Mouse (Mus musculus): ENCODE data around the gene Ckmt1. TPM values are rescaled to one million over a fixed set of nuclear protein-coding genes. Genes with fewer than 3 reads are reported as not detected.
A peak's percentile ranks its signal among the peaks of the same experiment; 100 is the strongest.

Gene Ckmt1
- polyA plus RNA-seq, 1 experiment: 124 TPM

GRCm38 (mm10) chr2:121408160-121408559 is 50.6 kb downstream of the Ckmt1 start:
- 39% methylated on average over 4 of the region's 4 CpGs for WGBS
- H3K36me3 ChIP-seq (ENCODE audit: control insufficient read depth, insufficient read depth, low read length): no peaks in the 10 kb centered on the region
- no peak overlapping the region for H3K27ac ChIP-seq (ENCODE audit: insufficient read depth, low read depth, low read length)
- no peak for TF ChIP-seq POLR2A (IDR thresholded peaks at IDR 0.05; ENCODE audit: low read depth, low read length)
- peak; percentile 42; the same call in 1 of the 2 replicates for TF ChIP-seq CTCF (conservative IDR thresholded peaks at IDR 0.05; ENCODE audit: insufficient read depth, insufficient read length, low read depth, low read length)
- peaks cover 6% of the 10 kb centered on the region; the same call in 1 of the 2 replicates for H3K4me1 ChIP-seq (ENCODE audit: control insufficient read depth, insufficient read depth, low read length)
- DNase-seq: peak; percentile 67
- H3K27me3 ChIP-seq (replicated peaks; ENCODE audit: control insufficient read depth, insufficient read depth, low read length): no peaks in the 10 kb centered on the region
- no peak overlapping the region for H3K4me3 ChIP-seq (ENCODE audit: insufficient read depth, low read depth, low read length)

- WGBS: 4% methylated on average over 4 of the region's 4 CpGs
- H3K4me3 ChIP-seq (ENCODE audit: insufficient read depth, low read depth, low read length): peak overlapping the region; percentile 79
- TF ChIP-seq POLR2A (IDR thresholded peaks at IDR 0.05; ENCODE audit: low read depth, low read length) (no peak), CTCF (conservative IDR thresholded peaks at IDR 0.05; ENCODE audit: insufficient read depth, insufficient read length, low read depth, low read length) (no peak)
- H3K27ac ChIP-seq (ENCODE audit: insufficient read depth, low read depth, low read length): peak overlapping the region; percentile 91
- H3K36me3 ChIP-seq (ENCODE audit: control insufficient read depth, insufficient read depth, low read length): no peaks in the 10 kb centered on the region; the same call in 1 of the 2 replicates
- no peaks in the 10 kb centered on the region for H3K27me3 ChIP-seq (replicated peaks; ENCODE audit: control insufficient read depth, insufficient read depth, low read length)
- DNase-seq: no peak
- peaks cover 16% of the 10 kb centered on the region for H3K4me1 ChIP-seq (ENCODE audit: control insufficient read depth, insufficient read depth, low read length)
Observed at GRCm38 (mm10) chr2:121412843-121413386, 55.4 kb downstream of the Ckmt1 start.

Other genes starting within 250 kb of the Ckmt1 start
- gene Tgm7, start 247.9 kb upstream of the Ckmt1 start, polyA plus RNA-seq (2012; rRNA removed): 0.08 and 0.15 TPM in 2 replicates
- 5.6 and 8.0 TPM in 2 replicates for gene Adal, start 217.3 kb upstream of the Ckmt1 start, polyA plus RNA-seq (2012; rRNA removed)
- 9.8 and 11.6 TPM in 2 replicates for gene Lcmt2, start 217.1 kb upstream of the Ckmt1 start, polyA plus RNA-seq (2012; rRNA removed)
- 25.8 and 29.7 TPM in 2 replicates for gene Tubgcp4, start 187.1 kb upstream of the Ckmt1 start, polyA plus RNA-seq (2012; rRNA removed)
- gene Zscan29, start 186.6 kb upstream of the Ckmt1 start, polyA plus RNA-seq (2012; rRNA removed): 4.8 and 5.8 TPM in 2 replicates
- gene Trp53bp1, start 86.3 kb upstream of the Ckmt1 start, polyA plus RNA-seq (2012; rRNA removed): 16.3 and 18.5 TPM in 2 replicates
- gene Map1a, start 68.1 kb upstream of the Ckmt1 start, polyA plus RNA-seq (2012; rRNA removed): 1.1 and 1.3 TPM in 2 replicates
- 41.5 and 56.7 TPM in 2 replicates for gene Ppip5k1, start 2.3 kb upstream of the Ckmt1 start, polyA plus RNA-seq (2012; rRNA removed)
- gene Strc, start 29.5 kb downstream of the Ckmt1 start, polyA plus RNA-seq (2012; rRNA removed): not detected in 2 replicates
- 239 and 531 TPM in 2 replicates for gene Pdia3, start 56.1 kb downstream of the Ckmt1 start, polyA plus RNA-seq (2012; rRNA removed)
- gene Catsper2, start 56.1 kb downstream of the Ckmt1 start, polyA plus RNA-seq (2012; rRNA removed): 1.0 and 1.7 TPM in 2 replicates
- 17.2 and 17.8 TPM in 2 replicates for gene Ell3, start 86.6 kb downstream of the Ckmt1 start, polyA plus RNA-seq (2012; rRNA removed)
- 392 and 400 TPM in 2 replicates for gene Serf2, start 91.5 kb downstream of the Ckmt1 start, polyA plus RNA-seq (2012; rRNA removed)
- gene Hypk, start 95.6 kb downstream of the Ckmt1 start, polyA plus RNA-seq (2012; rRNA removed): 6.4 and 6.5 TPM in 2 replicates
- 0.44 and 0.54 TPM in 2 replicates for gene Serinc4, start 99.1 kb downstream of the Ckmt1 start, polyA plus RNA-seq (2012; rRNA removed)
- gene Mfap1b, start 116.4 kb downstream of the Ckmt1 start, polyA plus RNA-seq (2012; rRNA removed): 3.3 and 4.9 TPM in 2 replicates
- gene Mfap1a, start 149.0 kb downstream of the Ckmt1 start, polyA plus RNA-seq (2012; rRNA removed): 3.3 and 5.6 TPM in 2 replicates
- gene Wdr76, start 149.0 kb downstream of the Ckmt1 start, polyA plus RNA-seq (2012; rRNA removed): 2.0 TPM in 2 replicates